Mouse (Mus musculus): ENCODE measurements at regions not wholly inside any gene's neighbourhood (a gene's known extent, or its start where the extent isn't known, plus 50 kb on each side); places are given as distances from the start of the nearest gene placed in this dataset.

DNA sequence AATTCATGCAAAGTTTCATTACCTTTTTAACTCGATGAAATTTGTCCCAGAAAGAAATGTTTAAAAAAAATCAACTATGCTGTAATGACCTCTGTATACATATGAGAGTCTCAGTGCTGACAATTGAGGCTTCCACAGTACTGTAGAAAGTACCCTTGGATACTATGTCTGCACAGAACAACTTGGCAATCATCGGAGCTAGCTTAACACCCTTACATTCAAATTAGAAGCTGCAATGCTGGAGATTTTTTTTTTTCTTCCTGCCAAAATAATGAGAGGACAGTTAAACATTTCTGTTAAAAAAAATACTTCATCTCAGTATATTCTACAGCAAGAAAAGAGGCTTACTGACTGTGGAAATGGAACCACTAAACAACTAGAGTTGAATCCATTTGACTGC is 452.1 kb upstream of the Cntn6 start:
- DNase-seq (ENCODE audit: low spot score): no peak

DNA sequence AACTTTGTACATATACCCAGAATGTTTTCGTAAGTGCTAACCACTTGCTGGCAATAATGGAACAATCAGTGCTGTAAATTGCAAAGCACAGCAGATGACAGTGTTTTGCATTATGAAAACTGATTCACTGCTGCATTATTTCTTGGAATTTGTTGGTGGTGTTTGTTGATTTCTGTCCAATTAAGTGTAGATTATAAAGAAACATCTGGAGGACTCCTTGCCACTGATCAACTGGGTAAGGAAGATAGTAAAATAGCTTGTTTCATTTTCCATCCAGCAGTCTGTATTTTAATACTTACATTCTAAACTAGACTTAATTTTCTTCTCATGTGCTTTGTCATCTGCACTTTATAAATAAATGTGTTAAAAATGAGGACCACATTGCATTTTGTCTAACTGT is 436.6 kb upstream of the Cntn6 start:
- no peak for DNase-seq (ENCODE audit: low spot score)

DNA sequence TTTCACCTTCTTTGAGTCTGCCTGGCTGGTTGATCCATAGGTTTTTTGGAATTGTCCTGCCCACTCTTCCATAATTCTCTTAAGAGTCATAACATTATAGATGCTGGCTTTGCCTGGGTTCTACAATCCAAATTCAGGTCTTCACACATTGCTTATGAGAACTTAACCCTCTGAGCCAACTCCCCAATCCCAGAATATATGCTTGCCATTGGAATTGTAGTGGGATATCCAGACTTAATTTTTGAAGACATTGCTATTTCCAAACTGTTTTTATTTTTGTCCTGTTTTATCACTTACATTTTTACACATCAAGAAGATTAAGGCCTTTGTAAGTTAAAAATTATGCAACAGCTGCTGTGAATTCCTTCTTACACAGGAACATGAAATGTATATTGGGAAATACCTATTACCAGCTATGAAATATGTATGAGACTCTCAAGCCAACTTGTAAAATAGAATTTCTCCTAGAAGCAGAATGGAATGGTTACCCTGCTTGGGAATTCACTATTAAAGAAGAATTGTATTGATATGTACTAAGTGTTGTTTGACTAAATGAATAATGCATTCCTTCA is 430.8 kb upstream of the Cntn6 start:
- no peak for DNase-seq (ENCODE audit: low spot score)

DNA sequence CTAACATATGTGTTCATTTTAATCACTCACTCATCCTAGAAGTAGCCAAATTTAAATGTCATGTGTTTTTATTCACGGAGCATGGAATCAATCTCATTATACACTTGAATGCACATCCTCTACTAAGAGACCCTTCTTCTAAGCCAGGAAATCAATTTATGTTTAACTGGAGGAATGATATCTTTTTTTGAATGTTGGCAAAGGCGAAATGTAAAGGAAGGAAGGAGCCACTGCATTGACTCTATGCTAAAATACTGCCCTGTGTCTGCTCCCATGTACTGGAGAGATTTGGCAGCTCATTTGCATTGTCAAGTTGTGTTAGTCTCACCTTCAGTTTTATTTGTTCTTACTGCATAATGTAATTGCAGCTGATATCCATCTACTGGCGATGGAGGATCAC is 412.0 kb upstream of the Cntn6 start:
- no peak for DNase-seq (ENCODE audit: low spot score)

DNA sequence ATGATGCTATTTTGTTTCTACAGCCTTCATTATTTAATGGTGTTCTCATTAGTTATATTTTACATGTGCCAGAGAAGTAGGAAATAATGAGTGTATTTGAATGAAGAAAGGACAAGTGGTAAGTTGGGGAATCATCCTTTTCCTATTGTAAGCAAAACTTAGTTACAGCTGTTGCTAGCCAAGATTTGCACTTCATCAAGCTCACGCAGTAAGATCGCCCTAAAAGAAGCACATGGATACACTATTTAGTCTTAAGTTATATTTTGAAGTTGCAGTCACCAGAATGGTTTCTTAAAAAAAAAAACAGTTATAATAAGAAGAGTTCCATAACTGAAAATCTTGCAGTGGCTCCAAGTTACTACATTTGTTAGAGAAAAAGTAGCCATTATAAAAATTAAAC is 410.3 kb upstream of the Cntn6 start:
- DNase-seq (ENCODE audit: low spot score): no peak

DNA sequence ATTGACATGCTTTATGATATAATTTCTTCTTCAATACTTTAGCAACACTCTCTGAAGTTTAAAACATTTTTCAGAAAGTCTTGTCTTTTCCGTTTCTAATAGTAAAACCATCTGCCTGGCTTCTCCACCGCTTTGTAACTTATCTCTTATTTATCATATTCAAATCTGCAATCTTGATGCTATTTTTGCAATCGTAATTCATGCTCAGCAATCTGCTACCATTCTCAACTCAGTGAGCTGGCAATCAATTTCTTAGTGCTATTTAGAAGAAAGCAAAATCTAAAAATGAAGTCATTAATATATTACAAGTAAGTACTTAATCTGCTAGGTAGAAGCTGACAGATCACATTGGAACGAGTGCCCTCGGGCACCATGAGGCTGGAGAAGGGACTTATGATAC is 384.2 kb upstream of the Cntn6 start:
- DNase-seq (ENCODE audit: low spot score): no peak

Data from ovary, postnatal 10 days (tissue).